In genomic region chr9:114614176-114614953, GRCm38 (mm10) we compare ENCODE assay signal across 10 mouse cellular contexts. TPM values are rescaled to one million over a fixed set of nuclear protein-coding genes. Genes with fewer than 3 reads are reported as not detected.
DNase-seq lines count a peak whose midpoint lies in the region; ATAC-seq and TF ChIP-seq lines count a peak whose summit lies in the region.
"Had no signal": no experiment of that assay in that cellular context is flagged by ENCODE, and none has a peak within 500 bp of the region (broad histone marks: within the 10 kb centered on the region; RNA-seq: fewer than 3 reads in every experiment).

No protein-coding gene starts in this region.

- H3K9me3 ChIP-seq in heart, postnatal 0 days (replicated peaks; ENCODE audit: control insufficient read depth, low read length) = no peaks in the 10 kb centered on the region
- no peaks in the 10 kb centered on the region for H3K9me3 ChIP-seq in heart, embryonic 10.5 days
- H3K9me3 ChIP-seq in lung, postnatal 0 days (ENCODE audit: low read length) = no peaks in the 10 kb centered on the region
- H3K9me3 ChIP-seq: neural tube, embryonic 15.5 days had no signal

- DNase-seq in heart, postnatal 0 days (ENCODE audit: low spot score) = no peak
- DNase-seq in heart, embryonic 10.5 days (ENCODE audit: low spot score) = no peak
- DNase-seq in lung, postnatal 0 days (ENCODE audit: low spot score) = peak; percentile 29
- DNase-seq in lung, postnatal 14 days = no peak
- peak; percentile 7 for DNase-seq in Patski (ENCODE audit: low read depth, low spot score)
- peak; percentile 17 to 52 for DNase-seq in thymus, adult 18-20 months
- no peak for DNase-seq in gastrocnemius, postnatal 25 days
- DNase-seq in c-Kit-positive CD71-positive TER-119-positive erythroid progenitor cells, embryonic 14.5 days (ENCODE audit: low spot score) = no peak

- no peak for ATAC-seq in heart, postnatal 0 days (ENCODE audit: insufficient read depth, low read depth)
- ATAC-seq in lung, postnatal 0 days = no peak
- ATAC-seq in Patski = peak; percentile 44
- ATAC-seq: forebrain, embryonic 16.5 days had no signal

- peaks cover 76% of the 10 kb centered on the region for H3K36me3 ChIP-seq in heart, postnatal 0 days (replicated peaks; ENCODE audit: control insufficient read depth, insufficient read depth, low read length)
- H3K36me3 ChIP-seq in heart, embryonic 10.5 days = peaks cover 81% of the 10 kb centered on the region
- H3K36me3 ChIP-seq in lung, postnatal 0 days (ENCODE audit: insufficient read depth, low read length) = peaks cover 7% of the 10 kb centered on the region; the same call in 1 of the 2 replicates

- in situ Hi-C loops in Patski (cut with MboI; ENCODE audit: low pct_unique_long_range_greater_than_20kb) = no loop called here

- 0 out of 2 replicates have a peak, but pooled peaks have one; percentile 3 for TF ChIP-seq CTCF in heart, postnatal 0 days (IDR thresholded peaks at IDR 0.05; ENCODE audit: low read depth)
- peak; percentile 39 for TF ChIP-seq CTCF in lung, postnatal 0 days (IDR thresholded peaks at IDR 0.05)
- peak; percentile 34 for TF ChIP-seq CTCF in Patski (IDR thresholded peaks at IDR 0.05)

- no peak overlapping the region for H3K4me2 ChIP-seq in heart, postnatal 0 days (ENCODE audit: low read depth, low read length)
- H3K4me2 ChIP-seq in lung, postnatal 0 days (replicated peaks; ENCODE audit: low read depth, low read length) = no peak overlapping the region
- H3K4me2 ChIP-seq: neural tube, embryonic 15.5 days had no signal

- CTCF ChIA-PET in Patski (lab: Charles Lee) = interaction anchor here (1.1 to 1.9 kb wide), 7 partner anchors 10 to 30 kb away, joined by 3 to 7 read pairs (median 4); no protein-coding TSS in a partner anchor

- no peaks in the 10 kb centered on the region for H3K4me1 ChIP-seq in heart, postnatal 0 days (ENCODE audit: control insufficient read depth, insufficient read depth)
- H3K4me1 ChIP-seq in heart, embryonic 10.5 days = no peaks in the 10 kb centered on the region
- H3K4me1 ChIP-seq in lung, postnatal 0 days (ENCODE audit: insufficient read depth, low read depth, low read length) = no peaks in the 10 kb centered on the region
- H3K4me1 ChIP-seq: neural tube, embryonic 15.5 days had no signal

- TF ChIP-seq EP300 in heart, postnatal 0 days (IDR thresholded peaks at IDR 0.05; ENCODE audit: low read depth) = no peak
- TF ChIP-seq EP300 in lung, postnatal 0 days (IDR thresholded peaks at IDR 0.05) = no peak

- H3K27ac ChIP-seq in heart, postnatal 0 days (ENCODE audit: low read depth) = no peak overlapping the region
- H3K27ac ChIP-seq in heart, embryonic 10.5 days = no peak overlapping the region
- no peak overlapping the region for H3K27ac ChIP-seq in lung, postnatal 0 days (ENCODE audit: low read length)
- H3K27ac ChIP-seq: neural tube, embryonic 15.5 days had no signal

- POLR2A ChIA-PET in Patski (lab: Charles Lee) = no interaction called here

- no peak overlapping the region for H3K4me3 ChIP-seq in heart, postnatal 0 days (ENCODE audit: low read depth, low read length)
- no peak overlapping the region for H3K4me3 ChIP-seq in heart, embryonic 10.5 days
- no peak overlapping the region for H3K4me3 ChIP-seq in lung, postnatal 0 days (ENCODE audit: low read depth, low read length)
- H3K4me3 ChIP-seq: neural tube, embryonic 15.5 days had no signal

- 75% methylated on average over 9 of the region's 9 CpGs for WGBS in heart, postnatal 0 days
- WGBS in heart, embryonic 10.5 days = 86% methylated on average over 9 of the region's 9 CpGs
- 80% methylated on average over 9 of the region's 9 CpGs for WGBS in lung, postnatal 0 days

- H3K9ac ChIP-seq in heart, postnatal 0 days (replicated peaks; ENCODE audit: low read depth, low read length) = no peak overlapping the region
- H3K9ac ChIP-seq in lung, postnatal 0 days (replicated peaks; ENCODE audit: low read depth) = no peak overlapping the region
- H3K9ac ChIP-seq: neural tube, embryonic 15.5 days had no signal

- no peaks in the 10 kb centered on the region for H3K27me3 ChIP-seq in heart, postnatal 0 days (ENCODE audit: control insufficient read depth, insufficient read depth, low read length)
- no peaks in the 10 kb centered on the region for H3K27me3 ChIP-seq in heart, embryonic 10.5 days (ENCODE audit: insufficient read depth, poor library complexity, severe bottlenecking)
- no peaks in the 10 kb centered on the region for H3K27me3 ChIP-seq in lung, postnatal 0 days (replicated peaks; ENCODE audit: insufficient read depth, low read length)
- no peaks in the 10 kb centered on the region for H3K27me3 ChIP-seq in Patski
- H3K27me3 ChIP-seq: neural tube, embryonic 15.5 days had no signal

RNA-seq across cellular contexts. Expression of gene Cnot10, which starts 25.6 kb away (rescaled TPM):
- total RNA-seq in heart, postnatal 0 days (2014; rRNA removed; ENCODE audit: low replicate concordance) = 19.7 and 35.6 TPM in 2 replicates
- polyA plus RNA-seq in heart, postnatal 0 days (2015; fragmentation: Nextera tagmentation; extraction: Ambion mirVana) = 24.3 and 25.7 TPM in 2 replicates
- 44.8 and 53.3 TPM in 2 replicates for polyA plus RNA-seq in heart, embryonic 10.5 days (2016; fragmentation: Nextera tagmentation; extraction: Ambion mirVana)
- polyA plus RNA-seq in lung, postnatal 0 days (2015; fragmentation: Nextera tagmentation; extraction: Ambion mirVana) = 30.8 and 34.1 TPM in 2 replicates
- polyA plus RNA-seq in Patski (2021) = 46.3 TPM
- total RNA-seq in gastrocnemius, postnatal 25 days (2021) = 10 to 100 TPM; 13.5 to 14.4 TPM

RNA-seq across cellular contexts. Expression of gene Trim71, which starts 50.2 kb away (rescaled TPM):
- under 0.01 and 0.04 TPM in 2 replicates for total RNA-seq in heart, postnatal 0 days (2014; rRNA removed; ENCODE audit: low replicate concordance)
- polyA plus RNA-seq in heart, postnatal 0 days (2015; fragmentation: Nextera tagmentation; extraction: Ambion mirVana) = not detected in 2 replicates
- polyA plus RNA-seq in heart, embryonic 10.5 days (2016; fragmentation: Nextera tagmentation; extraction: Ambion mirVana) = 2.4 and 3.1 TPM in 2 replicates
- 0.30 and 0.32 TPM in 2 replicates for polyA plus RNA-seq in lung, postnatal 0 days (2015; fragmentation: Nextera tagmentation; extraction: Ambion mirVana)
- polyA plus RNA-seq in Patski (2021) = not detected
- not detected for total RNA-seq in gastrocnemius, postnatal 25 days (2021)

Comparison
In these comparisons a context has a peak if more than half of its experiments do, and no peak if none do; other contexts are left out.
1. DNase-seq: peak in lung, postnatal 0 days (single experiment), Patski (single experiment) and thymus, adult 18-20 months (2 of 2); none in heart, postnatal 0 days (single experiment), heart, embryonic 10.5 days (single experiment), lung, postnatal 14 days (single experiment), gastrocnemius, postnatal 25 days (single experiment) and c-Kit-positive CD71-positive TER-119-positive erythroid progenitor cells, embryonic 14.5 days (single experiment).
2. Peak in every context shown above with its lines, with median percentiles within 50 percentile points of each other: CTCF ChIP-seq.